Mouse (Mus musculus) urinary bladder, postnatal 10 days (tissue): ENCODE data around the gene Rerg.
A peak's percentile ranks its signal among the peaks of the same experiment; 100 is the strongest.

Source experiments
- DNase-seq: peaks from one replicate; pipeline ENCODE4 v3.0.0; 2022; ENCODE audit warnings: low spot score

Rerg gene

DNA sequence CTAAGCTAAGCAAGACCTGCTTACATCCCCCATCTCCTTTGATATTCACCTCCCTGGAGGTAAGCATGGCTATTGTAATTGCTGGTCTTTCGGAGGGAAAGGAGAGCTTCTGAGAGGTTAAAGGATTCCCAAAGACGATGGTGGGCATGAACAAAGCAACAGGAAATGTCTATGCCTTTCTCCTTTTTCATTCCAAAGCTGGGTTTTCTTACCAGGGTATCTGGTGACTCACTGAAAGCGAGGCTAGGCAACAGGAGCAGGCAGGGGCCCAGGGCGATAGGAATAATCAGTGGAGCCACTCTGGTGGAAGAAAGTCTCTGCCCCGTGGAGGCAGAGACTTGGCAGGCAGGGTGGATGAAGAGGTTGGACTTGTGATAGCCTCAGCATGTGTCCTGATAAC is at the start of gene Rerg:
Gene Rerg, minus strand, starts transcription at position 272 of the 400 bp plus-strand sequence.
- no peak for DNase-seq

DNA sequence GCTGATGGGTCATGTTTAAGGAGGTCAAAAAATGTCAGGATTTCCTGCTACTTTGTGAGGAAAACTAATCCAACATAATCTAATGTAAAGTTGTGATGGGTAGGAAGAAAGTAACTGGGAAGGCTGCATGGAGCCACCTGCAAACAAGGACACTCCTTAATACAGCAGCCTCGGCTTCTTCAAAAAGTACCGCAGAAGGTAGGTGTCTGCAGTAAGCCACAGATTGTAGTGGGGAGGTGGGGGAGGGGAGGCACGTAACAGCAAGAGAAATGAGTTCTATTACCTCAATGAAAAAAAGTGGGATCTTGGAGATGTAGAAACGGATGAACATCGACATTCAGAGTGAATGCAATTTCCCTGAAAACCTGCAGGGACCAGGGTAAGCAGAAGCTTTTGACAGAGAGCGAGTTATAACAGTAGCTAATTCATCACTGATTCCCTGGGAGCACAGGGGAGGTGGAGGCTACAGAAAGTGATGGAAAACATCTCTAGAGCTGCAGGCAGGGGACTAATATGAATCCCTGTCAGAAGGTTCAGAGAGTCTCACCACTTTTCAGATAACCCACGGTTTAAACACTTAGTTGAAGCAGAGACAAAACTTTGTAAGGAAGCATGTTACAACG is 47.7 kb upstream of the Rerg start:
- no peak for DNase-seq

- DNase-seq = no peak
Measured at GRCm38 (mm10) chr6:137211441-137211840, 41.1 kb upstream of the Rerg start.

DNA sequence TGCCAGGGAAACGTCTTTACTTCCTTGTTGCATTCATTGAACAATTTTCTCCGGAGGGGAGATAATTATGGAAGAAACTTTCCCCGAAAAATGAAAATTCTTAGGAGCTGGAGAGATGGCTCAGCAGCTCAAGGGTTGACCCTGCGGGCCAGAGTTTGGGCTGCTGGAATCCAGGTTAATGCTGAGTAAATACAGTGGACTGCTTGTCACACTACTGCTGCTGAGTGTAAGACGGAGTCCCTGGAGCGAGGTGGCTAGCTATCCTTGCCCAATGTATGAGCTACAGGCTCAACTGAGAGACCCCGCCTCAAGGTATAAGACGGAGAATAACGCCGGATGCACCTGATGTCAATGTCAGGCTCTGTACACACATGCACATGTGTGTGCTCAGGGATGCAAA is 40.7 kb upstream of the Rerg start:
- DNase-seq = no peak

DNA sequence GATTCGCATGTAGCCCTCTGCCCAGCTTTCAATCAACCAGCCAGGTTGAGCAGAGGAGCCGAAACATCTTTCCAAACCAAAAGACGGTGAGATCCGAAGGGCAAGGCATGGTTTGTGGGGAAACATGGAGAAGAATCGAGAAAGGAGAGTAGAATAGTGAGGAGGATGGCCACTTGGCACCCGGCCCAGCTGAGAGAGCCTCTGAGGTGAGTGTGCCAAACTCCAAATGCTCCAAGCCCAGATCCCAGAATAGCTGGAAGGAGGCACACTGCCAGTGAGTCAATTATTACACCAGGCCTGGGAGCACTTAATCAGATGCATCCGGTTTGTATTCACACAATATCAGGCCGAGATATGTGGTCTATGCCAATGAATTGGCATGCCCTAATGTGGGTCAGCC is 39.7 kb upstream of the Rerg start:
- DNase-seq = no peak

DNA sequence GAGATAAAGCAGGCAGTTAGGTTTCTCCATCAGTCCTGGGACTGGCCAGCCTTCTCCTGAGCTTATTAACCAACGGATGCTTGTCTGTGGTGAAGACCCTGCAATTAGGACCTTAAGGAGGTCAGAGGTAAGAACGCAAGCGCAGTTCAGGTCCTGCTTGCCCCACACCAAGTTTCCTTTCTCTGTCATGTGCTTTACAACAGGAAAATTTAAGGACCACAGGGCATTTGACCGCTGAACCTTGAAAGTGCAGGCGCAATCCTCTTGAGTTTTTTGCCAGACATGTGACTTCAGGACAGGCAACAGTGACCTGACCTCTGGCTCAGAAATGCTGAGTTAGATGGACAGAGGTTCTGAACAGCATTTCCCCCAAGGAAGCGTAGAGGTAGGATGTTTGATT is 36.8 kb upstream of the Rerg start:
- DNase-seq = no peak

- no peak for DNase-seq
Measured at GRCm38 (mm10) chr6:137205662-137206400, 35.5 kb upstream of the Rerg start.

GRCm38 (mm10) chr6:137202661-137203060 is 32.4 kb upstream of the Rerg start:
- no peak for DNase-seq

DNA sequence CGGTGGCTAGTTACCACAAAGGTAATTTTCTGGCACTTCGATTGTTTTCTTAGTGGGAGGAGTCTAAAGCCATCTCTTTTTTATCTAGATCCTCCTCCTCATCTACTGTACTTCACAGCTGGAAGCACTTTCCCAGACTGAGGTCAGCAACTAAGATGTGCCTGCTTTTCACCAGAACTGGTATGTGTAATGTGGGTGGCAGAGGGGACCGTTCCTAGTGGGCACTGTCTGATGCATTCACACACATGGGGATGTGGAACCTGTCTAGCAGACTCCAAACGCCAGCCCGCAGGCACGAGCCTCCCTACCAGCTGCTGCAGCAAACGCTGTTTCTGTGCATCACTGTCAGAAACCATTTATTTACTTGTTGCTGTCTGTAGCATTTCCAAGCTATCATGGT is 31.3 kb upstream of the Rerg start:
- DNase-seq = no peak

- DNase-seq = no peak
Measured at GRCm38 (mm10) chr6:137201166-137201565, 30.9 kb upstream of the Rerg start.

DNA sequence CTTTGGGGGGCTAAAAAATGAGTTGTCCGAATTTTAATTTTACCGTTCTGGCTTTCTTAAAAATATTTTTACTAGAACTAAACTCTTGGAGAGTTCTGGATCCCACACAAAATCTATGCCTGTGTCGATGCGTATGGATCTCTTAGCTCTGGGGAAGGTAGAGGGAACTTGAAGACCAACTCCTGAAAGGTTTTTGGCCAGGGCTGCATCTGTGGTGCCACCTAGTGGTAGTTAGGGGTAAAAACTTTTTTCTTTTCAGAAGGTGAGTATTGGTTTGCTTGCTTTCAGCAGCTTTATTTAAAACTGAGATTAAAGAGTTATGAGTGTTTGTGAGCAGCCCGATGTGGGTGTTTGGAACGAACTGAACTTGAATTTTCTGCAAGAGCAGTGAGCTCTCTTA is 21.8 kb upstream of the Rerg start:
- no peak for DNase-seq

DNA sequence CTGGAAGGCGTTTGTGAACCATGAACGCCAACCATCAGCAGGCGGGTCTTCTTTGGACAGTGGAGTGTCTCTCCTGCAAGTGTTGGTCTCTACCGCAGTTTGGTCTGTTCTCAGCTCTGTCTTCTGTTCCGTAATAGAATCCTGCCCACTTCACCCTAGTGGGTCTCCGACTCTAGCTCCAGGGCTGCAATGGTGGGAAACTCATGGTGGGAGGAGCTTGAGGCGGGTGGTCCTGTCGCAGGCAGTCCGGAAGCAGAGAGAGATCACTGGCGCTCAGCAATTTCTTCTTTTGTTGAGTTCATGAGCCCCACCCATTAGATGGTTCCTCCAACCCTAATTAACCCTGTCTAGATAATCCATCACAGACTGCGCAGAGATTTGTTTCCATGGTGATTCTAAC is 20.7 kb upstream of the Rerg start:
- no peak for DNase-seq

GRCm38 (mm10) chr6:137190577-137190976 is 20.3 kb upstream of the Rerg start:
- DNase-seq = no peak

GRCm38 (mm10) chr6:137188375-137188926 is 18.2 kb upstream of the Rerg start:
- no peak for DNase-seq

GRCm38 (mm10) chr6:137187426-137187825 is 17.1 kb upstream of the Rerg start:
- no peak for DNase-seq

GRCm38 (mm10) chr6:137180636-137181035 is 10.3 kb upstream of the Rerg start:
- no peak for DNase-seq

- DNase-seq = no peak
Measured at GRCm38 (mm10) chr6:137180115-137180514, 9.8 kb upstream of the Rerg start.

GRCm38 (mm10) chr6:137179026-137179425 is 8.7 kb upstream of the Rerg start:
- no peak for DNase-seq

- no peak for DNase-seq
Measured at GRCm38 (mm10) chr6:137170646-137171045, 349 bp upstream of the Rerg start.

- peak; percentile 81 for DNase-seq
Measured at GRCm38 (mm10) chr6:137169171-137169968, 927 bp downstream of the Rerg start.

GRCm38 (mm10) chr6:137166843-137167242 is 3.5 kb downstream of the Rerg start:
- DNase-seq = no peak

- DNase-seq = no peak
Measured at GRCm38 (mm10) chr6:137163571-137163970, 6.7 kb downstream of the Rerg start.

DNA sequence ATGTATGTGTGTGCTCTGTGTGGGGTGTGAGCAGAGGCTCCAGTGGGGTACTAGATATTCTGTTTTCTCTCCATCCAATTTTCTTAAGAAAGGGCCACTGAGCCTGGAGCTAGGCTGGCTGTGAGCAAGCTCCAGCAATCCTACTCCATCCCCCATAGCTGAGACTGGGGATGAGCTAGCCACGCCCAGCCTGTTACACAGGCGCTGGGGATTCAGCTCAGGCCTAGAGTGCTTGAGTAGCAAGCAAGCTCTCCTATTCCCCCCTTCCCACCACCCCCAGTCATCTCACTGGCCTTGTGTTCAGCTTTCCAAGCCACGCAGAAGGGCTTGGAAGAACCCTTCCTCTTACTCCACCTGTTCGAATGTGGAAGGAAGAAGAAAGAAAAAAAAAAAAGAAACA is 7.2 kb downstream of the Rerg start:
- no peak for DNase-seq
